Mouse (Mus musculus) ovary, postnatal 14 days (tissue): ENCODE measurements around the gene Olfr1349.
"Not testable (repeated sequence)": the region's sequence is repeated elsewhere in the genome, so short reads cannot be mapped to it uniquely, and the experiment has no call there.

Experiments
- DNase-seq: peaks from one replicate; pipeline ENCODE4 v3.0.0; 2022; ENCODE audit warnings: low spot score

Gene Olfr1349

GRCm38 (mm10) chr7:6522850-6523249 is at the start of gene Olfr1349:
Gene Olfr1349 (minus strand): TSS chr7:6522950.
- no peak for DNase-seq

GRCm38 (mm10) chr7:6564541-6564940 is 41.8 kb upstream of the Olfr1349 start, which contains the start of gene Olfr1350:
Gene Olfr1350 (plus strand): TSS chr7:6564841.
- no peak for DNase-seq

DNA sequence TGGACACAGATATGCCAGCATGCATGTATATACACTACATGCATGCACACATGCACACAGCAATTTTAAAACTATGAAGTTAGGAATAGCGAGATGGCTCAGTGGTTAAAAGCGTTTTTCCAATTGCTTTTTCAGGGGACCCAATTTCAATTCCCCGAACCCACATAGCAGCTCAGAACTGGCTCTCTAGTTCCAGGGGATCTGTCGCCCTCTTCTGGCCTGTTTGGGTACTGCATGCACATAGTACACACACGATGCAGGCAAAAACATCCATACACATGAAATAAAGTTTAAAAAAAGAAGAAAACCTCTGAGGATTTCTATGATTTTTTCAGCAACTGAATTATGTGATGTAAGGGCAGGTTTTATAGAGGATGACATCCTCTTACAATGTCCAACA is 3.4 kb upstream of the Olfr1349 start:
- DNase-seq: no peak

DNA sequence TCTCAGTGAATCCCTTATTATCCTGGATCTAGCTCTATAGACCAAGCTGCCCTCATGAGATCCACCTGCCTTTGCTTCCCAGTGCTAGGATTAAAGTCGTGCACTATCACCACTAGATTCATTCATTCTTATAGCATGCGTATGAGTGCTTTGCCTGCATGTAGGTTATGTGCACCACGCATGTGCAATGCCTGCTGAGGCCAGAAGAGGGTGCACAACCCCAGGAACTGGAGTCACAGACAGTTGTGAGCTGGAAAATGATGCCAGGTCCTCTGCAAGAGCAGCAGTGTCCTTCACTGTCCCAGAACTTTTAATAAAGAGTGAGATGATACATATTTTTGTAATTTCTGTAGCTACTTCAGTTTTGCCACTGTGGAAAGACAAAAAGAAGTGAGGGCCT is 2.3 kb upstream of the Olfr1349 start:
- DNase-seq: no peak

- no peak for DNase-seq
These were observed 1.1 kb downstream of the Olfr1349 start for GRCm38 (mm10) chr7:6521666-6522065.

GRCm38 (mm10) chr7:6508648-6509047 is 14.1 kb downstream of the Olfr1349 start, which contains the start of gene Olfr1348:
Gene Olfr1348 (minus strand): TSS chr7:6508748.
- DNase-seq: no peak

GRCm38 (mm10) chr7:6499655-6500054 is 23.1 kb downstream of the Olfr1349 start, which contains the start of gene Olfr1347:
Gene Olfr1347 (minus strand): TSS chr7:6499755.
- DNase-seq: no peak

GRCm38 (mm10) chr7:6486841-6487240 is 35.9 kb downstream of the Olfr1349 start, which contains the start of gene Olfr5:
Gene Olfr5 (minus strand): TSS chr7:6486941.
- DNase-seq: no peak

- DNase-seq: not testable (repeated sequence)
These were observed 45.1 kb downstream of the Olfr1349 start for GRCm38 (mm10) chr7:6477633-6478032.

DNA sequence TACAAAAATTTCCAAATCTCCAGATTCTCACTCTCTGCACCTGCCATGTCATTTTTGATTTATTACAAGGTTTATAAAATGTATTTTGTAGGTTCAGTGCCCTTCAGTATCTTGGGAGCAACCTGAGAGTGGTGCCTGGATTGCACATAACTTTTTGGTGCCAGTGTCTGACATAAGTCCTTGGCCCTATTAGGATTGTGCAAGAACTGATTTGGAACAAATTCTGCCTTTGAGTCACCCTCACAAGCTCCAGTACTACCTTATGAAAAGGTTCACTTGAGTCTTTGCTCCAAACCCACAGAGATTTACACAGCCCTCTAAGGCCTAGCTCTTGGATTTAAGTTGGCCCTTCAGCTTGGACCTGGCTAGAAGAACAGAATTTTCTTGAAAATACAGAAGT is 55.8 kb downstream of the Olfr1349 start, which contains the start of gene Olfr1346:
TSS of gene Olfr1346 (plus strand) at position 151 of the 400 bp plus-strand sequence.
- DNase-seq: no peak
